Comparison of ENCODE assay signal across 19 mouse cellular contexts in the genomic region with DNA sequence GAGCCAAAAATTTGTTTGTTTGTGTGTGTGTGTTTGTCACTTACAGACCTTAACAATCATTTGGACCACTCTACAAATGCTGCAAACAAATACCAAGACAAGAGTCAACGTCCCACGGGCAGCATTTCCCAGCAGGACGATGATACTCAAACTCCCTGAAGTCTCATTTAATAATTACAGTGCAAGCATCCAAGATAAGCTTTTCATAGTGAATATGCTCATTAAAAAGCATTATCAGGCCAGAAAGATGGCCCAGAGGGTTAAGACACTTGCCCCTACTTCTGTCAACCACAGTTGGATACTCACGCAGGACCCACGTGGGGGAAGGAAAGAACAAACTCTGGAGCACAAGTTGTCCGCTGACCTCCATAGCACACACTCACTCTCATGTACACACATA. TPM values are rescaled to one million over a fixed set of nuclear protein-coding genes. Genes with fewer than 3 reads are reported as not detected.
A peak's percentile ranks its signal among the peaks of the same experiment; 100 is the strongest.
DNase-seq lines count a peak whose midpoint lies in the region; ATAC-seq and TF ChIP-seq lines count a peak whose summit lies in the region.
"Had no signal": no experiment of that assay in that cellular context is flagged by ENCODE, and none has a peak within 500 bp of the region (broad histone marks: within the 10 kb centered on the region; RNA-seq: fewer than 3 reads in every experiment).

No protein-coding gene starts in this region.

- no peak overlapping the region for H3K9ac ChIP-seq in heart, embryonic 16.5 days (ENCODE audit: low read length)
- no peak overlapping the region for H3K9ac ChIP-seq in liver, adult 2 months (ENCODE audit: low read depth, low read length)
- no peak overlapping the region for H3K9ac ChIP-seq in midbrain, embryonic 11.5 days (ENCODE audit: low read length)
- no peak overlapping the region for H3K9ac ChIP-seq in midbrain, embryonic 15.5 days

- H3K27me3 ChIP-seq in heart, embryonic 16.5 days (ENCODE audit: control insufficient read depth, insufficient read depth, low read length) = no peaks in the 10 kb centered on the region
- H3K27me3 ChIP-seq in liver, adult 2 months (ENCODE audit: control insufficient read depth, insufficient read depth, low read length) = no peaks in the 10 kb centered on the region
- H3K27me3 ChIP-seq in midbrain, embryonic 11.5 days (ENCODE audit: control insufficient read depth, insufficient read depth, low read length) = no peaks in the 10 kb centered on the region
- H3K27me3 ChIP-seq in midbrain, embryonic 15.5 days (replicated peaks) = no peaks in the 10 kb centered on the region
- H3K27me3 ChIP-seq: CH12.LX, Patski had no signal

- H3K4me2 ChIP-seq in heart, embryonic 16.5 days (ENCODE audit: low read depth, low read length) = no peak overlapping the region
- no peak overlapping the region for H3K4me2 ChIP-seq in midbrain, embryonic 11.5 days
- no peak overlapping the region for H3K4me2 ChIP-seq in midbrain, embryonic 15.5 days

- no peaks in the 10 kb centered on the region for H3K9me3 ChIP-seq in heart, embryonic 16.5 days (replicated peaks; ENCODE audit: control insufficient read depth, low read length)
- H3K9me3 ChIP-seq in midbrain, embryonic 11.5 days (ENCODE audit: control insufficient read depth, low read length) = no peaks in the 10 kb centered on the region
- no peaks in the 10 kb centered on the region for H3K9me3 ChIP-seq in midbrain, embryonic 15.5 days

- no peak for TF ChIP-seq POLR2A in liver, adult 2 months (IDR thresholded peaks at IDR 0.05; ENCODE audit: extremely low read depth, insufficient read depth, low read length)

- no peak for DNase-seq in heart, postnatal 36 days
- peak; percentile 57 for DNase-seq in liver, adult 2 months (ENCODE audit: extremely low read depth, low read depth, low spot score)
- no peak for DNase-seq in liver
- DNase-seq in midbrain, embryonic 11.5 days (ENCODE audit: low spot score, missing footprints) = peak; percentile 67
- DNase-seq: adrenal gland, adult 8-10 months; adrenal gland, postnatal 10 days; adrenal gland, postnatal 14 days; adrenal gland, postnatal 25 days; B cell, adult 2 months; cerebellum, adult 11 months; cerebellum, adult 11-12 months; cerebellum, adult 18-20 months had no signal

- peaks cover 2% of the 10 kb centered on the region; the same call in 1 of the 2 replicates for H3K36me3 ChIP-seq in heart, embryonic 16.5 days (ENCODE audit: control insufficient read depth, insufficient read depth)
- H3K36me3 ChIP-seq in liver, adult 2 months (ENCODE audit: control insufficient read depth, insufficient read depth, low read length) = no peaks in the 10 kb centered on the region
- no peaks in the 10 kb centered on the region for H3K36me3 ChIP-seq in midbrain, embryonic 11.5 days (ENCODE audit: control insufficient read depth, insufficient read depth, low read length)
- no peaks in the 10 kb centered on the region for H3K36me3 ChIP-seq in midbrain, embryonic 15.5 days (replicated peaks)
- H3K36me3 ChIP-seq: G1E had no signal

- no peak for TF ChIP-seq CTCF in liver, adult 2 months (IDR thresholded peaks at IDR 0.05; ENCODE audit: low read depth, low read length)

- ATAC-seq in heart, embryonic 16.5 days (replicated peaks; ENCODE audit: extremely low read depth, insufficient read depth, low FRiP score) = no peak
- ATAC-seq in midbrain, embryonic 11.5 days (ENCODE audit: low FRiP score) = no peak
- no peak for ATAC-seq in midbrain, embryonic 15.5 days (replicated peaks)
- ATAC-seq: activated CD4-positive, CD25-positive, alpha-beta regulatory T cell, adult 4 months; CD4-positive, CD25-positive, alpha-beta regulatory T cell, adult 4 months; Patski had no signal

- peaks cover 28% of the 10 kb centered on the region for H3K79me2 ChIP-seq in liver, adult 2 months (ENCODE audit: control insufficient read depth, insufficient read depth, low read length)

- peaks cover 41% of the 10 kb centered on the region for H3K4me1 ChIP-seq in heart, embryonic 16.5 days (ENCODE audit: control insufficient read depth, insufficient read depth, low read length)
- H3K4me1 ChIP-seq in liver, adult 2 months (ENCODE audit: control insufficient read depth, insufficient read depth, low read length) = peaks cover 22% of the 10 kb centered on the region
- H3K4me1 ChIP-seq in midbrain, embryonic 11.5 days (ENCODE audit: control insufficient read depth, insufficient read depth, low read length) = peaks cover 14% of the 10 kb centered on the region
- peaks cover 38% of the 10 kb centered on the region for H3K4me1 ChIP-seq in midbrain, embryonic 15.5 days

- intact Hi-C loops in heart, postnatal 36 days (cut with DNase I) = loop anchor here (5.0 kb wide), 1 partner anchor 78 kb away; no protein-coding TSS in a partner anchor

- 0 out of 2 replicates have a peak overlapping the region, but pooled peaks have one; percentile 21 for H3K27ac ChIP-seq in heart, embryonic 16.5 days (ENCODE audit: low read length)
- H3K27ac ChIP-seq in liver, adult 2 months (replicated peaks; ENCODE audit: insufficient read depth, low read depth, low read length) = no peak overlapping the region
- no peak overlapping the region for H3K27ac ChIP-seq in midbrain, embryonic 11.5 days (ENCODE audit: low read depth, low read length)
- H3K27ac ChIP-seq in midbrain, embryonic 15.5 days = no peak overlapping the region

- H3K4me3 ChIP-seq in heart, embryonic 16.5 days (ENCODE audit: low read length) = no peak overlapping the region
- H3K4me3 ChIP-seq in liver, adult 2 months (ENCODE audit: insufficient read depth, low read depth, low read length) = no peak overlapping the region
- H3K4me3 ChIP-seq in midbrain, embryonic 11.5 days (ENCODE audit: low read depth, low read length) = no peak overlapping the region
- no peak overlapping the region for H3K4me3 ChIP-seq in midbrain, embryonic 15.5 days

- 80% methylated on average over 6 of the region's 6 CpGs for WGBS in heart, embryonic 16.5 days
- WGBS in liver, adult 2 months = 74% methylated on average over 6 of the region's 6 CpGs
- 93% methylated on average over 6 of the region's 6 CpGs for WGBS in midbrain, embryonic 11.5 days
- 91% methylated on average over 6 of the region's 6 CpGs for WGBS in midbrain, embryonic 15.5 days

RNA-seq across cellular contexts. Expression of a gene that starts 4.8 kb away (rescaled TPM):
- 30.4 and 32.3 TPM in 2 replicates for polyA plus RNA-seq in heart, embryonic 16.5 days (2015; fragmentation: Nextera tagmentation; extraction: Ambion mirVana)
- 10 to 100 TPM; 36.7 to 43.6 TPM for total RNA-seq in heart, postnatal 36 days (2021)
- 5.1 and 7.9 TPM in 2 replicates for total RNA-seq in liver, adult 2 months (2014; rRNA removed)
- polyA plus RNA-seq in liver, adult 2 months (2012; rRNA removed) = 5.0 and 5.8 TPM in 2 replicates
- 17.2 and 18.0 TPM in 2 replicates for polyA plus RNA-seq in midbrain, embryonic 11.5 days (2014; fragmentation: Nextera tagmentation; extraction: Ambion mirVana)
- 8.6 and 9.3 TPM in 2 replicates for polyA plus RNA-seq in midbrain, embryonic 15.5 days (2015; fragmentation: Nextera tagmentation; extraction: Ambion mirVana)
- polyA plus RNA-seq: CD4-positive, CD25-positive, alpha-beta regulatory T cell, adult 4 months had no signal

Comparison
In these comparisons a context has a peak if more than half of its experiments do, and no peak if none do; other contexts are left out.
1. DNase-seq: peak in liver, adult 2 months (single experiment) and midbrain, embryonic 11.5 days (single experiment); none in heart, postnatal 36 days (0 of 2) and liver (single experiment).